Mouse (Mus musculus) ES-E14 (cell line): ENCODE results near the gene Il18rap.

ENCODE experiments used
- CHD2 ChIP-seq: IDR thresholded peaks from 2 replicates; pipeline ENCODE4 v1.6.1; 2014; ENCODE audit warnings: mild to moderate bottlenecking, low read depth, low read length, inconsistent platforms
- MAFK ChIP-seq: IDR thresholded peaks from 2 replicates; pipeline ENCODE4 v1.6.1; 2014; ENCODE audit warnings: mild to moderate bottlenecking, low read depth, low read length, inconsistent platforms; ENCODE audit not compliant: insufficient read depth

GRCm38 (mm10) chr1:40547064-40547572 lies 32.0 kb downstream of the Il18rap start:
- TF ChIP-seq CHD2: no peak
- no peak for TF ChIP-seq MAFK
